Comparison of ENCODE assay signal across 11 mouse cellular contexts in genomic region chr4:115280342-115280741, GRCm38 (mm10). TPM values are rescaled to one million over a fixed set of nuclear protein-coding genes. Genes with fewer than 3 reads are reported as not detected.
DNase-seq lines count a peak whose midpoint lies in the region; ATAC-seq and TF ChIP-seq lines count a peak whose summit lies in the region.
"Had no signal": no experiment of that assay in that cellular context is flagged by ENCODE, and none has a peak within 500 bp of the region (broad histone marks: within the 10 kb centered on the region; RNA-seq: fewer than 3 reads in every experiment).

No protein-coding gene starts in this region.

- no peaks in the 10 kb centered on the region for H3K36me3 ChIP-seq in lung, embryonic 14.5 days (ENCODE audit: insufficient read depth)
- H3K36me3 ChIP-seq in liver, embryonic 11.5 days (ENCODE audit: control insufficient read depth, insufficient read depth, low read length): no peaks in the 10 kb centered on the region

- H3K27ac ChIP-seq in lung, embryonic 14.5 days (ENCODE audit: low read depth): no peak overlapping the region
- H3K27ac ChIP-seq in liver, embryonic 11.5 days (ENCODE audit: low read depth, low read length): no peak overlapping the region

- ATAC-seq in lung, embryonic 14.5 days (ENCODE audit: insufficient read depth): no peak
- ATAC-seq in granulocyte monocyte progenitor cell, adult 5-6 weeks (replicated peaks; ENCODE audit: poor library complexity, severe bottlenecking): peak; percentile 98
- no peak; the same call in 1 of the 2 replicates for ATAC-seq in liver, embryonic 11.5 days (replicated peaks; ENCODE audit: low FRiP score)
- peak; percentile 79; the same call in 1 of the 2 replicates for ATAC-seq in neutrophil, adult 5-6 weeks (ENCODE audit: extremely low read depth, insufficient number of reproducible peaks, low FRiP score, poor library complexity, severe bottlenecking)

- peak overlapping the region; percentile 60 for H3K4me2 ChIP-seq in lung, embryonic 14.5 days
- peak overlapping the region; percentile 61 for H3K4me2 ChIP-seq in liver, embryonic 11.5 days

- DNase-seq in lung, embryonic 14.5 days: no peak
- DNase-seq in lung, adult 18-20 months: no peak
- no peak for DNase-seq in liver, embryonic 11.5 days (ENCODE audit: low spot score)
- no peak for DNase-seq in natural killer cell, adult 2 months (ENCODE audit: low spot score in 2 of 2)
- no peak for DNase-seq in urinary bladder, adult 18-20 months (ENCODE audit: low spot score in 2 of 2)
- no peak for DNase-seq in right cerebral cortex, postnatal 14 days
- DNase-seq: thymus, postnatal 4 days had no signal

- H3K9me3 ChIP-seq in lung, embryonic 14.5 days (ENCODE audit: low read depth, low read length): no peaks in the 10 kb centered on the region
- H3K9me3 ChIP-seq in liver, embryonic 11.5 days (ENCODE audit: control insufficient read depth, low read length): no peaks in the 10 kb centered on the region

- no peak overlapping the region for H3K4me3 ChIP-seq in lung, embryonic 14.5 days (ENCODE audit: low read depth, low read length)
- H3K4me3 ChIP-seq in liver, embryonic 11.5 days (ENCODE audit: low read depth, low read length): peak overlapping the region; percentile 37; the same call in 1 of the 2 replicates
- H3K4me3 ChIP-seq: erythroblast, embryonic 14.5 days had no signal

- TF ChIP-seq CTCF in lung, embryonic 14.5 days (IDR thresholded peaks at IDR 0.05; ENCODE audit: low read depth): no peak

- no peaks in the 10 kb centered on the region for H3K4me1 ChIP-seq in lung, embryonic 14.5 days (ENCODE audit: insufficient read depth)
- H3K4me1 ChIP-seq in liver, embryonic 11.5 days (replicated peaks; ENCODE audit: control insufficient read depth, insufficient read depth, low read length): no peaks in the 10 kb centered on the region

- no peaks in the 10 kb centered on the region for H3K27me3 ChIP-seq in lung, embryonic 14.5 days (ENCODE audit: insufficient read depth, low read length)
- H3K27me3 ChIP-seq in liver, embryonic 11.5 days (replicated peaks; ENCODE audit: control insufficient read depth, insufficient read depth, low read length): no peaks in the 10 kb centered on the region

- H3K9ac ChIP-seq in lung, embryonic 14.5 days: 0 out of 2 replicates have a peak overlapping the region, but pooled peaks have one; percentile 8
- no peak overlapping the region for H3K9ac ChIP-seq in liver, embryonic 11.5 days (ENCODE audit: low read depth, low read length)

RNA-seq across cellular contexts. Expression of gene Cyp4a12a, which starts 18.5 kb away (rescaled TPM):
- polyA plus RNA-seq in lung, embryonic 14.5 days (2014; fragmentation: Nextera tagmentation; extraction: Ambion mirVana): not detected in 2 replicates
- not detected in 2 replicates for total RNA-seq in granulocyte monocyte progenitor cell, adult 5-6 weeks (2014; fragmentation: Nextera tagmentation)
- not detected in 2 replicates for total RNA-seq in granulocyte monocyte progenitor cell, adult 5-6 weeks (2017)
- not detected in 2 replicates for polyA plus RNA-seq in liver, embryonic 11.5 days (2014; fragmentation: Nextera tagmentation; extraction: Ambion mirVana)
- total RNA-seq in neutrophil, adult 5-6 weeks (2017): not detected in 2 replicates
- polyA plus RNA-seq: erythroblast, embryonic 14.5 days; large intestine, adult 2 months had no signal

RNA-seq across cellular contexts. Expression of gene Cyp4a29, which starts 38.5 kb away (rescaled TPM):
- polyA plus RNA-seq in lung, embryonic 14.5 days (2014; fragmentation: Nextera tagmentation; extraction: Ambion mirVana): not detected in 2 replicates
- not detected in 2 replicates for total RNA-seq in granulocyte monocyte progenitor cell, adult 5-6 weeks (2014; fragmentation: Nextera tagmentation)
- total RNA-seq in granulocyte monocyte progenitor cell, adult 5-6 weeks (2017): not detected in 2 replicates
- polyA plus RNA-seq in liver, embryonic 11.5 days (2014; fragmentation: Nextera tagmentation; extraction: Ambion mirVana): not detected in 2 replicates
- not detected in 2 replicates for total RNA-seq in neutrophil, adult 5-6 weeks (2017)
- polyA plus RNA-seq: erythroblast, embryonic 14.5 days; large intestine, adult 2 months had no signal

Comparison
In these comparisons a context has a peak if more than half of its experiments do, and no peak if none do; other contexts are left out.
1. ATAC-seq: peak in granulocyte monocyte progenitor cell, adult 5-6 weeks (single experiment) and neutrophil, adult 5-6 weeks (single experiment); none in lung, embryonic 14.5 days (single experiment) and liver, embryonic 11.5 days (single experiment).